Mouse (Mus musculus) heart, adult 8-10 months (tissue): ENCODE measurements around the gene Plcb4. TPM values are rescaled to one million over a fixed set of nuclear protein-coding genes. Genes with fewer than 3 reads are reported as not detected.

Experiments used
- DNase-seq: peaks from one replicate; pipeline ENCODE4 v3.0.0; 2022; ENCODE audit warnings: low spot score
- total RNA-seq, 4 experiments: library from RNA; stranded (reverse); gene quantifications; 2 replicates each; pipeline ENCODE4 v1.2.4; 2022

The Plcb4 gene
- total RNA-seq, 4 experiments from 2014 or later, result 45.3 to 62.2 (median 56.4) TPM

- DNase-seq, result no peak
Measured at GRCm38 (mm10) chr2:135848169-135848568, 189.4 kb downstream of the Plcb4 start.

GRCm38 (mm10) chr2:135851964-135852363 is 193.2 kb downstream of the Plcb4 start:
- DNase-seq, result no peak

- no peak for DNase-seq
Measured at GRCm38 (mm10) chr2:135853085-135853484, 194.3 kb downstream of the Plcb4 start.

- DNase-seq, result no peak
Measured at GRCm38 (mm10) chr2:135854059-135854458, 195.2 kb downstream of the Plcb4 start.

GRCm38 (mm10) chr2:135855890-135856490 is 197.2 kb downstream of the Plcb4 start:
- no peak for DNase-seq

- DNase-seq, result no peak
Measured at GRCm38 (mm10) chr2:135856826-135857225, 198.0 kb downstream of the Plcb4 start.

- DNase-seq, result peak; percentile 28
Measured at GRCm38 (mm10) chr2:135861531-135862488, 203.0 kb downstream of the Plcb4 start.

GRCm38 (mm10) chr2:135862489-135863390 is 203.9 kb downstream of the Plcb4 start:
- no peak for DNase-seq

GRCm38 (mm10) chr2:135863391-135864076 is 204.7 kb downstream of the Plcb4 start:
- no peak for DNase-seq

- no peak for DNase-seq
Measured at GRCm38 (mm10) chr2:135866421-135866820, 207.6 kb downstream of the Plcb4 start.

- DNase-seq, result no peak
Measured at GRCm38 (mm10) chr2:135866838-135867237, 208.0 kb downstream of the Plcb4 start.

- no peak for DNase-seq
Measured at GRCm38 (mm10) chr2:135869637-135870036, 210.8 kb downstream of the Plcb4 start.

- no peak for DNase-seq
Measured at GRCm38 (mm10) chr2:135873146-135873545, 214.3 kb downstream of the Plcb4 start.

- DNase-seq, result no peak
Measured at GRCm38 (mm10) chr2:135873761-135874160, 214.9 kb downstream of the Plcb4 start.

- peak; percentile 65 for DNase-seq
Measured at GRCm38 (mm10) chr2:135875549-135875948, 216.7 kb downstream of the Plcb4 start.

GRCm38 (mm10) chr2:135879356-135879755 is 220.5 kb downstream of the Plcb4 start:
- no peak for DNase-seq

GRCm38 (mm10) chr2:135880269-135880760 is 221.5 kb downstream of the Plcb4 start:
- no peak for DNase-seq

- DNase-seq, result no peak
Measured at GRCm38 (mm10) chr2:135883359-135883758, 224.5 kb downstream of the Plcb4 start.

GRCm38 (mm10) chr2:135884534-135885180 is 225.8 kb downstream of the Plcb4 start:
- no peak for DNase-seq

GRCm38 (mm10) chr2:135885607-135886006 is 226.8 kb downstream of the Plcb4 start:
- no peak for DNase-seq
